ENCODE assay signal across 7 mouse cellular contexts in genomic region chr17:73301258-73302050, GRCm38 (mm10).
DNase-seq lines count a peak whose midpoint lies in the region; ATAC-seq and TF ChIP-seq lines count a peak whose summit lies in the region.

No protein-coding gene starts in this region.

- H3K4me2 ChIP-seq in hindbrain, embryonic 14.5 days (replicated peaks): no peak overlapping the region

- H3K27ac ChIP-seq in hindbrain, embryonic 14.5 days: no peak overlapping the region

- DNase-seq in Patski (ENCODE audit: low read depth, low spot score): no peak
- peak; percentile 62 for DNase-seq in c-Kit-positive CD71-positive TER-119-positive erythroid progenitor cells, embryonic 14.5 days (ENCODE audit: low spot score)
- peak; percentile 77 for DNase-seq in forelimb bud, embryonic 11.5 days (ENCODE audit: low read depth, low spot score)
- DNase-seq in hindbrain, embryonic 14.5 days (ENCODE audit: low spot score): peak; percentile 90
- DNase-seq in left cerebral cortex, adult 11 months (ENCODE audit: low spot score): peak; percentile 66
- peak; percentile 29 to 77 for DNase-seq in lung, postnatal 4 days
- peak; percentile 79 to 84 for DNase-seq in right cerebral cortex, postnatal 10 days (ENCODE audit: low spot score in 2 of 2)

- peaks cover 3% of the 10 kb centered on the region; the same call in 1 of the 2 replicates for H3K4me1 ChIP-seq in hindbrain, embryonic 14.5 days (replicated peaks; ENCODE audit: control insufficient read depth, insufficient read depth, low read length)

- no peaks in the 10 kb centered on the region for H3K9me3 ChIP-seq in hindbrain, embryonic 14.5 days (ENCODE audit: control insufficient read depth, low read length)

- no peaks in the 10 kb centered on the region for H3K36me3 ChIP-seq in hindbrain, embryonic 14.5 days (replicated peaks; ENCODE audit: control insufficient read depth, insufficient read depth)

- ATAC-seq in Patski: peak; percentile 15
- no peak for ATAC-seq in hindbrain, embryonic 14.5 days (ENCODE audit: low FRiP score)

- no peak overlapping the region for H3K4me3 ChIP-seq in hindbrain, embryonic 14.5 days (replicated peaks; ENCODE audit: low read length)

- WGBS in hindbrain, embryonic 14.5 days: 43% methylated on average over 15 of the region's 15 CpGs

- peaks cover 10% of the 10 kb centered on the region for H3K27me3 ChIP-seq in Patski
- no peaks in the 10 kb centered on the region for H3K27me3 ChIP-seq in hindbrain, embryonic 14.5 days (ENCODE audit: control insufficient read depth, insufficient read depth, low read length)

- no peak overlapping the region for H3K9ac ChIP-seq in hindbrain, embryonic 14.5 days

- CTCF ChIA-PET in Patski (lab: Charles Lee): interaction anchor here (0.8 to 1.6 kb wide), 10 partner anchors 88 to 577 kb away, joined by 3 to 5 read pairs (median 4); no protein-coding TSS in a partner anchor

- TF ChIP-seq CTCF in Patski (IDR thresholded peaks at IDR 0.05): peak; percentile 80

- POLR2A ChIA-PET in Patski (lab: Charles Lee): no interaction called here

- in situ Hi-C loops in Patski (cut with MboI; ENCODE audit: low pct_unique_long_range_greater_than_20kb): no loop called here
